Mouse (Mus musculus) bone marrow macrophage, adult 2 months (primary cell): ENCODE results near the gene Npsr1.

Experiments used
- CTCF ChIP-seq: IDR thresholded peaks from 2 replicates; pipeline ENCODE4 v1.5.1; 2012; ENCODE audit warnings: low read depth, mild to moderate bottlenecking, low read length, moderate library complexity
- POLR2A ChIP-seq: IDR thresholded peaks from 2 replicates; pipeline ENCODE4 v1.6.1; 2012; ENCODE audit warnings: mild to moderate bottlenecking, low read depth, low read length, borderline replicate concordance

DNA sequence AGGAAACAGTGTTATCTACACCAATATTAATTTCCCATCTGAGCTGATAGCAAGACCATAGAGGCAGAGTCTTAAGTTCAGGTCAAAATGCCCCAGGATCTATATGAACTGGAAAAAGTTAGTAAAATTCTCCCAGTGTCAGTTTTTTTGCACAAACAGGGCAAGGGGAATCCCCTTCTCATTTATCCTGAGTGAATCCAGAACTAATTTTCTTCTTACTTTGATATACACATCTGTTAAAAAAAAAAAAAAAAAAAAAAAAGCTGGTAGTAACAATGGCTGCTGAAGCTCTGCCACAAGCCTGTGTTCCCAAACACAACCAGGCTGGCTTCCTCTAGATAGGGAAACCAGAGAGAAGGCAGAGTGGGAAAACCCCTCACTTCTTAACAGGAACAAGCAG is 5.9 kb upstream of the Npsr1 start:
- TF ChIP-seq CTCF, result no peak
- no peak for TF ChIP-seq POLR2A
